Mouse (Mus musculus): ENCODE data around the gene Rhcg.

The Rhcg gene

GRCm38 (mm10) chr7:79548893-79549555 lies 68.4 kb downstream of the Rhcg start:
- DNase-seq, result no peak

GRCm38 (mm10) chr7:79547092-79547491 lies 70.4 kb downstream of the Rhcg start:
- peak; percentile 98 to 99 for DNase-seq

GRCm38 (mm10) chr7:79545066-79545400 lies 72.4 kb downstream of the Rhcg start:
- no peak for DNase-seq

GRCm38 (mm10) chr7:79544281-79545065 lies 73.0 kb downstream of the Rhcg start:
- no peak for DNase-seq
